In the genomic region with DNA sequence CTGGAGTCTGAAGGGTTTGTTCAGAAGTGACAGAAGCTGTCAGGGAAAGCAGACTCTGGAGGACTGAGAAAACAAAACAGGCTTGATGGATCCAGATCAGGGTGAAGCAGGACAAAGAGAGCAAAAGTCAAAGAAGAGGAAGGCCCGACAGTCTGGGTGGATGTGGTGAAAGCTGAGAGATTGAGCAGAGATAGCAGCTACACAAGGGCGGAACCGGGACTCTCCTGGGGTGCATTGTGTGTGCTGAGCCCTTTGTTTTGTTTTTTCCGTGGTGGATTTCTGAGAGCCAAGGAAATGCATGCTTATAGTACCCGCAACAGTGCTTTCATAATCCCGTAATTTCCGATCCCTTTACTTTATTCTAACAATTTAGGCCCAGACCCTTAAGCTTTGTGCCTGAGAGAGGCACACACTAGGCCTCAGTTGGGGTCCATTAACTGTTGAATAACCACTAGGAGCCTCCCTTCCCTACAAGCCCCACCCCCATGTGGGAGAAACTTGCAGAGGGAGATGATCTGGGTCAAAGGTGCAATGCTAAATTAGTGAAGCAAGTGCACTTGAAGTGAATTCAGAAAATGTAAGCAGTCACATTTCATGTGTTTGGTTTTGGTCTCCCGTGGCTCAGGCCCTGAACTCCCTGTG, we compare ENCODE assay signal across 11 mouse cellular contexts. TPM values are rescaled to one million over a fixed set of nuclear protein-coding genes. Genes with fewer than 3 reads are reported as not detected.
DNase-seq lines count a peak whose midpoint lies in the region; ATAC-seq and TF ChIP-seq lines count a peak whose summit lies in the region.
"Had no signal": no experiment of that assay in that cellular context is flagged by ENCODE, and none has a peak within 500 bp of the region (broad histone marks: within the 10 kb centered on the region; RNA-seq: fewer than 3 reads in every experiment).

No protein-coding gene starts in this region.

- WGBS in forebrain, embryonic 12.5 days, result 12% methylated on average over 8 of the region's 8 CpGs
- WGBS in lung, adult 2 months, result 48% methylated on average over 8 of the region's 8 CpGs

- H3K9ac ChIP-seq in forebrain, embryonic 12.5 days, result no peak overlapping the region
- H3K9ac ChIP-seq: intestine, embryonic 15.5 days had no signal

- no peak for TF ChIP-seq POLR2A in lung, adult 2 months (IDR thresholded peaks at IDR 0.05; ENCODE audit: borderline replicate concordance, extremely low read depth, low read depth, low read length)

- no peaks in the 10 kb centered on the region for H3K27me3 ChIP-seq in forebrain, embryonic 12.5 days
- H3K27me3 ChIP-seq: intestine, embryonic 15.5 days had no signal

- no peaks in the 10 kb centered on the region for H3K9me3 ChIP-seq in forebrain, embryonic 12.5 days
- H3K9me3 ChIP-seq: intestine, embryonic 15.5 days had no signal

- peaks cover 10% of the 10 kb centered on the region for H3K4me1 ChIP-seq in forebrain, embryonic 12.5 days
- no peaks in the 10 kb centered on the region for H3K4me1 ChIP-seq in lung, adult 2 months (ENCODE audit: control insufficient read depth, insufficient read depth, low read length)
- H3K4me1 ChIP-seq: intestine, embryonic 15.5 days had no signal

- TF ChIP-seq CTCF in lung, adult 2 months (IDR thresholded peaks at IDR 0.05; ENCODE audit: insufficient read depth, low read length), result no peak

- H3K4me3 ChIP-seq in forebrain, embryonic 12.5 days (replicated peaks), result no peak overlapping the region
- H3K4me3 ChIP-seq in lung, adult 2 months (replicated peaks; ENCODE audit: extremely low read depth, low read depth, low read length), result no peak overlapping the region
- H3K4me3 ChIP-seq: intestine, embryonic 15.5 days had no signal

- peak overlapping the region; percentile 1; the same call in 1 of the 2 replicates for H3K27ac ChIP-seq in forebrain, embryonic 12.5 days
- H3K27ac ChIP-seq: intestine, embryonic 15.5 days had no signal

- 0 out of 2 replicates have a peak, but pooled peaks have one; percentile 20 for ATAC-seq in forebrain, embryonic 12.5 days (ENCODE audit: low FRiP score)
- no peak for ATAC-seq in erythroblast, adult 5-6 weeks (replicated peaks; ENCODE audit: low FRiP score, poor library complexity, severe bottlenecking)
- ATAC-seq: intestine, embryonic 15.5 days had no signal

- peak; percentile 45 for DNase-seq in thymus, postnatal 0 days (ENCODE audit: low spot score)
- no peak for DNase-seq in thymus, postnatal 10 days (ENCODE audit: low spot score in 2 of 2)
- DNase-seq in T-cell, adult 2 months (ENCODE audit: low spot score), result peak; percentile 4
- peak; percentile 43 for DNase-seq in retina, embryonic 14.5 days (ENCODE audit: low spot score)
- DNase-seq in lung, adult 2 months, result no peak
- DNase-seq: cerebellum, adult 9-10 months; liver; lung, postnatal 36 days had no signal

- peaks cover 66% of the 10 kb centered on the region for H3K36me3 ChIP-seq in forebrain, embryonic 12.5 days (replicated peaks)
- H3K36me3 ChIP-seq: intestine, embryonic 15.5 days had no signal

- H3K4me2 ChIP-seq in forebrain, embryonic 12.5 days, result no peak overlapping the region
- H3K4me2 ChIP-seq: intestine, embryonic 15.5 days had no signal

RNA-seq across cellular contexts. Expression of gene Fez1, which starts 35.9 kb away (rescaled TPM):
- 1.1 and 1.5 TPM in 2 replicates for polyA plus RNA-seq in thymus, postnatal 0 days (2015; fragmentation: Nextera tagmentation; extraction: Ambion mirVana)
- 446 and 473 TPM in 2 replicates for polyA plus RNA-seq in forebrain, embryonic 12.5 days (2016; fragmentation: Nextera tagmentation; extraction: Ambion mirVana)
- 0.96 and 1.3 TPM in 2 replicates for polyA plus RNA-seq in lung, adult 2 months (2012; rRNA removed)
- not detected in 2 replicates for total RNA-seq in erythroblast, adult 5-6 weeks (2015; ENCODE audit: low replicate concordance)
- not detected in 2 replicates for total RNA-seq in erythroblast, adult 5-6 weeks (2017; ENCODE audit: low replicate concordance)

Comparison
In these comparisons a context has a peak if more than half of its experiments do, and no peak if none do; other contexts are left out.
1. DNase-seq: peak in thymus, postnatal 0 days (single experiment), T-cell, adult 2 months (single experiment) and retina, embryonic 14.5 days (single experiment); none in thymus, postnatal 10 days (0 of 2) and lung, adult 2 months (single experiment).
2. RNA of gene Fez1, which starts 35.9 kb away (polyA plus RNA-seq): 446 to 473 TPM in forebrain, embryonic 12.5 days; 0.96 to 1.3 TPM in lung, adult 2 months and 1.1 to 1.5 TPM in thymus, postnatal 0 days; every median in the first group is over 100 times any median in the second.